Comparison of ENCODE assay signal across 32 mouse cellular contexts in genomic region chr17:59053306-59053705, GRCm38 (mm10). TPM values are rescaled to one million over a fixed set of nuclear protein-coding genes. Genes with fewer than 3 reads are reported as not detected.
DNase-seq lines count a peak whose midpoint lies in the region; ATAC-seq and TF ChIP-seq lines count a peak whose summit lies in the region.
"Had no signal": no experiment of that assay in that cellular context is flagged by ENCODE, and none has a peak within 500 bp of the region (broad histone marks: within the 10 kb centered on the region; RNA-seq: fewer than 3 reads in every experiment).

No protein-coding gene starts in this region.

- no peak for ATAC-seq in forebrain, postnatal 0 days
- ATAC-seq in forebrain, embryonic 12.5 days (ENCODE audit: low FRiP score) = no peak
- ATAC-seq in kidney, embryonic 16.5 days (ENCODE audit: low FRiP score, low TSS enrichment) = no peak
- ATAC-seq: activated CD4-positive, CD25-positive, alpha-beta regulatory T cell, adult 4 months; forebrain, embryonic 13.5 days; liver, embryonic 12.5 days; midbrain, embryonic 16.5 days had no signal

- no peak overlapping the region for H3K4me2 ChIP-seq in forebrain, postnatal 0 days (ENCODE audit: low read depth)
- H3K4me2 ChIP-seq in forebrain, embryonic 12.5 days = no peak overlapping the region
- no peak overlapping the region for H3K4me2 ChIP-seq in kidney, embryonic 16.5 days (replicated peaks; ENCODE audit: low read depth, low read length)
- H3K4me2 ChIP-seq: embryonic facial prominence, embryonic 12.5 days; forebrain, embryonic 13.5 days; heart, embryonic 11.5 days; limb, embryonic 12.5 days; liver, embryonic 12.5 days; neural tube, embryonic 15.5 days had no signal

- no peak overlapping the region for H3K9ac ChIP-seq in forebrain, postnatal 0 days
- no peak overlapping the region for H3K9ac ChIP-seq in forebrain, embryonic 12.5 days
- H3K9ac ChIP-seq in kidney, embryonic 16.5 days (replicated peaks; ENCODE audit: low read length) = no peak overlapping the region
- H3K9ac ChIP-seq: embryonic facial prominence, embryonic 12.5 days; forebrain, embryonic 13.5 days; limb, embryonic 12.5 days; liver, embryonic 12.5 days; neural tube, embryonic 15.5 days had no signal

- peak; percentile 24 for DNase-seq in forebrain, postnatal 0 days
- peak; percentile 5 for DNase-seq in layer of hippocampus, adult 9-10 months (ENCODE audit: low spot score)
- no peak for DNase-seq in layer of hippocampus, postnatal 25 days (ENCODE audit: extremely low spot score in 1 of 2, low spot score in 1 of 2)
- DNase-seq in 416B (ENCODE audit: low read depth) = peak; percentile 47
- peak; percentile 35 for DNase-seq in brain, adult 2 months (ENCODE audit: low read depth, low spot score)
- no peak for DNase-seq in thymus, postnatal 10 days (ENCODE audit: low spot score in 2 of 2)
- DNase-seq: adrenal gland, adult 8-10 months; B cell, adult 2 months; gastrocnemius, postnatal 10 days; heart, adult 11 months; kidney, adult 8-10 months; kidney, postnatal 25 days; layer of hippocampus, adult 9-11 months; lung, adult 18-20 months; lung, postnatal 36 days; right cerebral cortex, adult 18-20 months; right cerebral cortex, postnatal 4 days; thymus, postnatal 36 days had no signal

- no peaks in the 10 kb centered on the region for H3K36me3 ChIP-seq in forebrain, postnatal 0 days (ENCODE audit: insufficient read depth)
- H3K36me3 ChIP-seq in forebrain, embryonic 12.5 days (replicated peaks) = no peaks in the 10 kb centered on the region
- no peaks in the 10 kb centered on the region for H3K36me3 ChIP-seq in kidney, embryonic 16.5 days (ENCODE audit: insufficient read depth, low read length)
- H3K36me3 ChIP-seq: embryonic facial prominence, embryonic 12.5 days; G1E; limb, embryonic 12.5 days; liver, embryonic 12.5 days; neural tube, embryonic 15.5 days had no signal

- WGBS in forebrain, postnatal 0 days = 36% methylated on average over 4 of the region's 4 CpGs
- WGBS in forebrain, embryonic 12.5 days = 62% methylated on average over 4 of the region's 4 CpGs
- 51% methylated on average over 4 of the region's 4 CpGs for WGBS in kidney, embryonic 16.5 days

- peak; percentile 53 for TF ChIP-seq CTCF in forebrain, postnatal 0 days (IDR thresholded peaks at IDR 0.05; ENCODE audit: low read depth)

- no peak overlapping the region for H3K4me3 ChIP-seq in forebrain, postnatal 0 days (ENCODE audit: low read depth, low read length)
- no peak overlapping the region for H3K4me3 ChIP-seq in forebrain, embryonic 12.5 days (replicated peaks)
- no peak overlapping the region for H3K4me3 ChIP-seq in kidney, embryonic 16.5 days (ENCODE audit: low read length)
- H3K4me3 ChIP-seq: embryonic facial prominence, embryonic 12.5 days; erythroblast, embryonic 14.5 days; forebrain, embryonic 13.5 days; limb, embryonic 12.5 days; liver, embryonic 12.5 days; megakaryocyte, embryonic 14.5 days; neural tube, embryonic 15.5 days had no signal

- no peaks in the 10 kb centered on the region for H3K9me3 ChIP-seq in forebrain, postnatal 0 days (ENCODE audit: low read length)
- H3K9me3 ChIP-seq in forebrain, embryonic 12.5 days = no peaks in the 10 kb centered on the region
- no peaks in the 10 kb centered on the region for H3K9me3 ChIP-seq in kidney, embryonic 16.5 days (ENCODE audit: low read length)
- H3K9me3 ChIP-seq: embryonic facial prominence, embryonic 12.5 days; forebrain, embryonic 13.5 days; G1E; limb, embryonic 12.5 days; liver, embryonic 12.5 days; megakaryocyte, embryonic 14.5 days; neural tube, embryonic 15.5 days had no signal

- no peaks in the 10 kb centered on the region for H3K4me1 ChIP-seq in forebrain, postnatal 0 days (ENCODE audit: insufficient read depth)
- no peaks in the 10 kb centered on the region for H3K4me1 ChIP-seq in forebrain, embryonic 12.5 days
- no peaks in the 10 kb centered on the region for H3K4me1 ChIP-seq in kidney, embryonic 16.5 days (ENCODE audit: insufficient read depth, low read length)
- H3K4me1 ChIP-seq: embryonic facial prominence, embryonic 12.5 days; forebrain, embryonic 13.5 days; limb, embryonic 12.5 days; liver, embryonic 12.5 days; megakaryocyte, embryonic 14.5 days; neural tube, embryonic 15.5 days had no signal

- no peaks in the 10 kb centered on the region for H3K27me3 ChIP-seq in forebrain, postnatal 0 days (ENCODE audit: insufficient read depth, low read length)
- H3K27me3 ChIP-seq in forebrain, embryonic 12.5 days = no peaks in the 10 kb centered on the region
- H3K27me3 ChIP-seq in kidney, embryonic 16.5 days (ENCODE audit: insufficient read depth, low read length) = no peaks in the 10 kb centered on the region
- H3K27me3 ChIP-seq: CH12.LX; embryonic facial prominence, embryonic 12.5 days; forebrain, embryonic 13.5 days; limb, embryonic 12.5 days; liver, embryonic 12.5 days; megakaryocyte, embryonic 14.5 days; neural tube, embryonic 15.5 days had no signal

- H3K27ac ChIP-seq in forebrain, postnatal 0 days (ENCODE audit: low read depth, low read length) = no peak overlapping the region
- H3K27ac ChIP-seq in forebrain, embryonic 12.5 days = no peak overlapping the region
- H3K27ac ChIP-seq in kidney, embryonic 16.5 days (ENCODE audit: low read length) = no peak overlapping the region
- H3K27ac ChIP-seq: embryonic facial prominence, embryonic 12.5 days; forebrain, embryonic 13.5 days; limb, embryonic 12.5 days; liver, embryonic 12.5 days; neural tube, embryonic 15.5 days had no signal

RNA-seq across cellular contexts. Expression of gene Nudt12, which starts 40.1 kb away (rescaled TPM):
- 2.9 and 4.2 TPM in 2 replicates for total RNA-seq in forebrain, postnatal 0 days (2014; rRNA removed)
- 1.2 and 2.5 TPM in 2 replicates for polyA plus RNA-seq in forebrain, postnatal 0 days (2015; fragmentation: Nextera tagmentation; extraction: Ambion mirVana)
- 7.8 and 9.2 TPM in 2 replicates for polyA plus RNA-seq in forebrain, embryonic 12.5 days (2016; fragmentation: Nextera tagmentation; extraction: Ambion mirVana)
- total RNA-seq in layer of hippocampus, postnatal 25 days (2021) = 10 to 100 TPM; 10.6 to 11.7 TPM
- polyA plus RNA-seq in kidney, embryonic 16.5 days (2015; fragmentation: Nextera tagmentation; extraction: Ambion mirVana) = 6.9 and 10.5 TPM in 2 replicates
- total RNA-seq: CH12.LX had no signal
- polyA plus RNA-seq: G1E had no signal

Comparison
In these comparisons a context has a peak if more than half of its experiments do, and no peak if none do; other contexts are left out.
1. DNase-seq: peak in forebrain, postnatal 0 days (single experiment), layer of hippocampus, adult 9-10 months (single experiment), 416B (single experiment) and brain, adult 2 months (single experiment); none in layer of hippocampus, postnatal 25 days (0 of 2) and thymus, postnatal 10 days (0 of 2).